In the genomic region with DNA sequence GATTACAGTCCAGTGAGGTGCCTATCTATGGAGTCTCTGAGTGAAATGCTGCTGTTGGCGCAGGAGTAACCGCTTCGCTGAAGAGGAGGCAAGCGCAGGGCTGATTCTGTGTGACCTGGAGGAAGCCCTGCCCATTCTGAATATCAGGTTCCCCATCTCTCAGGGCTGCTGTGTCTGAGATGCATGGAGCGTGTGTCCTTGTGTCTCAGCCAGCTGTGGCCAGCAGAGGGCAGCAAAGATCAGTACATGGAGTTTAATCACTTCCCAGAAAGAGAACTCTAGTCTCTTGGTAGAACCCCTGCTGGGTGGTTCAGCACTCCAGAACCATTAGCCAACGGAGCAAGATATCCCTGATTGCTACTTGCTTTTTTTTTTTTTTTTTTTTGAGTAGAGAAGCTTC, we compare ENCODE assay signal across 8 mouse cellular contexts. TPM values are rescaled to one million over a fixed set of nuclear protein-coding genes. Genes with fewer than 3 reads are reported as not detected.
DNase-seq lines count a peak whose midpoint lies in the region; ATAC-seq and TF ChIP-seq lines count a peak whose summit lies in the region.

No protein-coding gene starts in this region.

- no peaks in the 10 kb centered on the region for H3K36me3 ChIP-seq in liver, embryonic 12.5 days
- no peaks in the 10 kb centered on the region for H3K36me3 ChIP-seq in neural tube, embryonic 15.5 days
- no peaks in the 10 kb centered on the region for H3K36me3 ChIP-seq in testis, adult 2 months (ENCODE audit: control insufficient read depth, insufficient read depth, low read length)

- no peak overlapping the region for H3K4me2 ChIP-seq in liver, embryonic 12.5 days
- H3K4me2 ChIP-seq in neural tube, embryonic 15.5 days, result peak overlapping the region; percentile 17; the same call in 1 of the 2 replicates

- H3K4me3 ChIP-seq in liver, embryonic 12.5 days, result no peak overlapping the region
- no peak overlapping the region for H3K4me3 ChIP-seq in neural tube, embryonic 15.5 days (replicated peaks)
- H3K4me3 ChIP-seq in testis, adult 2 months (ENCODE audit: control insufficient read depth, low read depth, low read length), result no peak overlapping the region

- H3K9me3 ChIP-seq in liver, embryonic 12.5 days (replicated peaks), result no peaks in the 10 kb centered on the region
- H3K9me3 ChIP-seq in neural tube, embryonic 15.5 days (replicated peaks), result no peaks in the 10 kb centered on the region

- no peak overlapping the region for H3K9ac ChIP-seq in liver, embryonic 12.5 days
- no peak overlapping the region for H3K9ac ChIP-seq in neural tube, embryonic 15.5 days (replicated peaks)

- TF ChIP-seq CTCF in testis, adult 2 months (IDR thresholded peaks at IDR 0.05; ENCODE audit: control insufficient read depth, insufficient read depth, insufficient replicate concordance, low read depth, low read length), result peak; percentile 84; the same call in 1 of the 2 replicates

- WGBS in liver, embryonic 12.5 days (ENCODE audit: insufficient replicate concordance), result 9% methylated on average over 6 of the region's 6 CpGs
- WGBS in neural tube, embryonic 15.5 days, result 4% methylated on average over 6 of the region's 6 CpGs

- TF ChIP-seq POLR2A in testis, adult 2 months (IDR thresholded peaks at IDR 0.05; ENCODE audit: control insufficient read depth, low read depth, low read length), result no peak

- 0 out of 2 replicates have a peak, but pooled peaks have one; percentile 31 for ATAC-seq in liver, embryonic 12.5 days
- ATAC-seq in neural tube, embryonic 15.5 days (ENCODE audit: low FRiP score), result peak; percentile 56; the same call in 1 of the 2 replicates

- intact Hi-C loops in gastrocnemius, postnatal 36 days (cut with DNase I), result no loop called here

- no peak overlapping the region for H3K27ac ChIP-seq in liver, embryonic 12.5 days
- H3K27ac ChIP-seq in neural tube, embryonic 15.5 days (replicated peaks), result no peak overlapping the region
- no peak overlapping the region for H3K27ac ChIP-seq in testis, adult 2 months (ENCODE audit: control insufficient read depth, insufficient read depth, low read depth, low read length)

- H3K4me1 ChIP-seq in liver, embryonic 12.5 days, result no peaks in the 10 kb centered on the region
- H3K4me1 ChIP-seq in neural tube, embryonic 15.5 days, result peaks cover 23% of the 10 kb centered on the region
- H3K4me1 ChIP-seq in testis, adult 2 months (ENCODE audit: control insufficient read depth, insufficient read depth, low read length), result no peaks in the 10 kb centered on the region; the same call in 1 of the 2 replicates

- H3K27me3 ChIP-seq in liver, embryonic 12.5 days (replicated peaks), result no peaks in the 10 kb centered on the region; the same call in 1 of the 2 replicates
- H3K27me3 ChIP-seq in neural tube, embryonic 15.5 days (replicated peaks), result peaks cover 5% of the 10 kb centered on the region; the same call in 1 of the 2 replicates
- no peaks in the 10 kb centered on the region for H3K27me3 ChIP-seq in testis, adult 2 months (ENCODE audit: control insufficient read depth, insufficient read depth, low read length)

- peak; percentile 78 for DNase-seq in 416B (ENCODE audit: low read depth)
- peak; percentile 86 to 90 for DNase-seq in adrenal gland, adult 18-20 months (ENCODE audit: low spot score in 2 of 2)
- DNase-seq in embryo, embryonic 10.5 days (ENCODE audit: low spot score), result peak; percentile 96
- DNase-seq in gastrocnemius, postnatal 36 days, result peak; percentile 71 to 72
- peak; percentile 93 for DNase-seq in kidney, postnatal 10 days

RNA-seq across cellular contexts. Expression of gene Wdr11, which starts 57.3 kb away (rescaled TPM):
- total RNA-seq in adrenal gland, adult 18-20 months (2021), result 10 to 100 TPM; 31.1 to 39.6 TPM
- total RNA-seq in gastrocnemius, postnatal 36 days (2021), result 10 to 100 TPM; 13.7 to 15.2 TPM
- polyA plus RNA-seq in liver, embryonic 12.5 days (2016; fragmentation: Nextera tagmentation; extraction: Ambion mirVana), result 18.8 and 19.5 TPM in 2 replicates
- 32.8 and 34.4 TPM in 2 replicates for polyA plus RNA-seq in neural tube, embryonic 15.5 days (2015; fragmentation: Nextera tagmentation; extraction: Ambion mirVana)
- 28.9 and 29.5 TPM in 2 replicates for polyA plus RNA-seq in testis, adult 2 months (2012; rRNA removed)
